Mouse (Mus musculus) lung, embryonic 15.5 days (tissue): ENCODE results near the gene Prkch. TPM values are rescaled to one million over a fixed set of nuclear protein-coding genes. Genes with fewer than 3 reads are reported as not detected.

Experiments
- ATAC-seq: fragments of 200-750 bp; cut with Nextera tagmentation; 2 replicates; pipeline ENCODE4 v1.8.0; 2017; ENCODE audit warnings: moderate number of reproducible peaks, borderline replicate concordance; ENCODE audit not compliant: low FRiP score, low TSS enrichment; ENCODE audit errors: extremely low read depth
- H3K27ac ChIP-seq: fragments of 300-500 bp; sonication (generic); 2 replicates; pipeline ENCODE4 v1.5.1; 2015; ENCODE audit warnings: moderate library complexity, mild to moderate bottlenecking, inconsistent platforms
- H3K27me3 ChIP-seq: fragments of 300-500 bp; sonication (generic); 2 replicates; pipeline ENCODE4 v1.6.1; 2015; ENCODE audit warnings: inconsistent platforms
- H3K36me3 ChIP-seq: fragments of 300-500 bp; sonication (generic); 2 replicates; pipeline ENCODE4 v1.6.1; 2015; ENCODE audit warnings: inconsistent platforms
- H3K4me1 ChIP-seq: fragments of 300-500 bp; sonication (generic); 2 replicates; pipeline ENCODE4 v1.6.1; 2015; ENCODE audit warnings: inconsistent platforms
- H3K4me2 ChIP-seq: fragments of 300-500 bp; sonication (generic); 2 replicates; pipeline ENCODE4 v1.6.1; 2015; ENCODE audit warnings: inconsistent platforms, mild to moderate bottlenecking, moderate library complexity
- H3K4me3 ChIP-seq: fragments of 300-500 bp; sonication (generic); 2 replicates; pipeline ENCODE4 v1.5.1; 2015; ENCODE audit warnings: mild to moderate bottlenecking, inconsistent platforms
- H3K9ac ChIP-seq: fragments of 300-500 bp; sonication (generic); 2 replicates; pipeline ENCODE4 v1.6.1; 2015; ENCODE audit warnings: inconsistent platforms
- H3K9me3 ChIP-seq: fragments of 300-500 bp; sonication (generic); 2 replicates; pipeline ENCODE4 v1.6.1; 2016; ENCODE audit warnings: inconsistent platforms
- WGBS: fragments of 180-500 bp; shearing (Covaris S2); methylation state at CpG from one replicate; pipeline ENCODE4 v1.1.7; 2015; 5-methylcytosine and 5-hydroxymethylcytosine counted together
- polyA plus RNA-seq: library from polyadenylated mRNA; unstranded; fragments of >200 nt; fragmentation: Nextera tagmentation; extraction: Ambion mirVana; gene quantifications from 2 replicates; pipeline ENCODE4 v1.2.1, GENCODE M21; 2015

The Prkch gene
- polyA plus RNA-seq, 1 experiment from 2014 or later: 16.4 TPM

- Histone ChIP-seq H3K4me2 (no peak overlapping the region), H3K4me3 (no peak overlapping the region), H3K27me3 (no peaks in the 10 kb centered on the region), H3K36me3 (no peaks in the 10 kb centered on the region), H3K9ac (no peak overlapping the region), H3K9me3 (no peaks in the 10 kb centered on the region), H3K27ac (no peak overlapping the region), H3K4me1 (no peaks in the 10 kb centered on the region)
- no peak for ATAC-seq
- 83% methylated on average over 6 of the region's 6 CpGs for WGBS
Observed at GRCm38 (mm10) chr12:73625277-73626032, 40.9 kb downstream of the Prkch start.

- no peak for ATAC-seq
- WGBS: 81% methylated on average over 14 of the region's 14 CpGs
Observed at GRCm38 (mm10) chr12:73627902-73628301, 43.3 kb downstream of the Prkch start.

GRCm38 (mm10) chr12:73630596-73630995 lies 46.0 kb downstream of the Prkch start:
- Histone ChIP-seq H3K4me3 (no peak overlapping the region), H3K27me3 (no peaks in the 10 kb centered on the region), H3K4me2 (no peak overlapping the region), H3K9me3 (no peaks in the 10 kb centered on the region), H3K27ac (no peak overlapping the region), H3K9ac (no peak overlapping the region), H3K4me1 (peaks cover 8% of the 10 kb centered on the region; the same call in 1 of the 2 replicates), H3K36me3 (no peaks in the 10 kb centered on the region)
- WGBS: 67% methylated on average over 11 of the region's 11 CpGs
- no peak for ATAC-seq

More at GRCm38 (mm10) chr12:73627902-73628301, 43.3 kb downstream of the Prkch start:
- Histone ChIP-seq H3K9ac (no peak overlapping the region), H3K4me2 (no peak overlapping the region), H3K27ac (no peak overlapping the region), H3K36me3 (no peaks in the 10 kb centered on the region), H3K4me3 (no peak overlapping the region), H3K27me3 (no peaks in the 10 kb centered on the region), H3K4me1 (peaks cover 7% of the 10 kb centered on the region; the same call in 1 of the 2 replicates), H3K9me3 (no peaks in the 10 kb centered on the region)

GRCm38 (mm10) chr12:73631148-73631547 lies 46.6 kb downstream of the Prkch start:
- Histone ChIP-seq H3K4me1 (peaks cover 8% of the 10 kb centered on the region; the same call in 1 of the 2 replicates), H3K36me3 (no peaks in the 10 kb centered on the region), H3K4me3 (no peak overlapping the region), H3K4me2 (no peak overlapping the region), H3K27ac (no peak overlapping the region), H3K9me3 (no peaks in the 10 kb centered on the region), H3K9ac (no peak overlapping the region), H3K27me3 (no peaks in the 10 kb centered on the region)
- ATAC-seq: no peak
- WGBS: 59% methylated on average over 11 of the region's 11 CpGs

GRCm38 (mm10) chr12:73632671-73633244 lies 48.2 kb downstream of the Prkch start:
- no peak overlapping the region for H3K4me3 ChIP-seq
- H3K9ac ChIP-seq: no peak overlapping the region
- H3K27ac ChIP-seq: no peak overlapping the region
- no peaks in the 10 kb centered on the region for H3K9me3 ChIP-seq
- H3K27me3 ChIP-seq: no peaks in the 10 kb centered on the region
- H3K4me1 ChIP-seq: peaks cover 8% of the 10 kb centered on the region; the same call in 1 of the 2 replicates
- no peak overlapping the region for H3K4me2 ChIP-seq
- ATAC-seq: no peak
- H3K36me3 ChIP-seq: no peaks in the 10 kb centered on the region
- 11% methylated on average over 8 of the region's 8 CpGs for WGBS

- no peak overlapping the region for H3K4me2 ChIP-seq
- H3K27me3 ChIP-seq: no peaks in the 10 kb centered on the region
- H3K4me3 ChIP-seq: no peak overlapping the region
- peaks cover 8% of the 10 kb centered on the region; the same call in 1 of the 2 replicates for H3K4me1 ChIP-seq
- no peak for ATAC-seq
- H3K9ac ChIP-seq: no peak overlapping the region
- WGBS: 75% methylated on average over 4 of the region's 4 CpGs
- H3K27ac ChIP-seq: no peak overlapping the region
- H3K36me3 ChIP-seq: no peaks in the 10 kb centered on the region
- H3K9me3 ChIP-seq: no peaks in the 10 kb centered on the region
Observed at GRCm38 (mm10) chr12:73633707-73634106, 49.1 kb downstream of the Prkch start.

- H3K4me1 ChIP-seq: no peaks in the 10 kb centered on the region
- WGBS: 76% methylated on average over 2 of the region's 2 CpGs
Observed at GRCm38 (mm10) chr12:73639571-73639970, 55.0 kb downstream of the Prkch start.

GRCm38 (mm10) chr12:73641183-73641582 lies 56.6 kb downstream of the Prkch start:
- Histone ChIP-seq H3K9me3 (no peaks in the 10 kb centered on the region), H3K27me3 (no peaks in the 10 kb centered on the region), H3K4me1 (no peaks in the 10 kb centered on the region), H3K36me3 (no peaks in the 10 kb centered on the region), H3K4me2 (no peak overlapping the region), H3K27ac (no peak overlapping the region), H3K9ac (no peak overlapping the region), H3K4me3 (no peak overlapping the region)
- 77% methylated on average over 13 of the region's 13 CpGs for WGBS
- no peak for ATAC-seq

More at GRCm38 (mm10) chr12:73639571-73639970, 55.0 kb downstream of the Prkch start:
- Histone ChIP-seq H3K9ac (no peak overlapping the region), H3K27ac (no peak overlapping the region), H3K36me3 (no peaks in the 10 kb centered on the region), H3K9me3 (no peaks in the 10 kb centered on the region), H3K27me3 (no peaks in the 10 kb centered on the region), H3K4me2 (no peak overlapping the region), H3K4me3 (no peak overlapping the region)
- ATAC-seq: no peak

- H3K36me3 ChIP-seq: no peaks in the 10 kb centered on the region
- H3K9me3 ChIP-seq: no peaks in the 10 kb centered on the region
- H3K9ac ChIP-seq: no peak overlapping the region
- H3K27me3 ChIP-seq: no peaks in the 10 kb centered on the region
- ATAC-seq: no peak
- no peak overlapping the region for H3K4me2 ChIP-seq
- no peak overlapping the region for H3K27ac ChIP-seq
- WGBS: 81% methylated on average over 6 of the region's 6 CpGs
- H3K4me1 ChIP-seq: no peaks in the 10 kb centered on the region
- no peak overlapping the region for H3K4me3 ChIP-seq
Observed at GRCm38 (mm10) chr12:73645216-73645615, 60.6 kb downstream of the Prkch start.

GRCm38 (mm10) chr12:73647686-73648085 lies 63.1 kb downstream of the Prkch start:
- Histone ChIP-seq H3K4me1 (no peaks in the 10 kb centered on the region), H3K27me3 (no peaks in the 10 kb centered on the region), H3K9ac (no peak overlapping the region), H3K4me2 (no peak overlapping the region), H3K4me3 (no peak overlapping the region), H3K9me3 (no peaks in the 10 kb centered on the region), H3K36me3 (no peaks in the 10 kb centered on the region), H3K27ac (no peak overlapping the region)
- 60% methylated on average over 2 of the region's 2 CpGs for WGBS
- ATAC-seq: no peak

- 45% methylated on average over 18 of the region's 18 CpGs for WGBS
- Histone ChIP-seq H3K27me3 (no peaks in the 10 kb centered on the region), H3K27ac (no peak overlapping the region)
Observed at GRCm38 (mm10) chr12:73656568-73657204, 72.1 kb downstream of the Prkch start.

GRCm38 (mm10) chr12:73663421-73663820 lies 78.8 kb downstream of the Prkch start:
- Histone ChIP-seq H3K4me2 (no peak overlapping the region), H3K4me3 (no peak overlapping the region), H3K36me3 (no peaks in the 10 kb centered on the region), H3K9ac (no peak overlapping the region), H3K4me1 (no peaks in the 10 kb centered on the region), H3K27ac (0 out of 2 replicates have a peak overlapping the region, but pooled peaks have one; percentile 15), H3K27me3 (no peaks in the 10 kb centered on the region), H3K9me3 (no peaks in the 10 kb centered on the region)
- no peak for ATAC-seq
- WGBS: 54% methylated on average over 3 of the region's 3 CpGs

More at GRCm38 (mm10) chr12:73656568-73657204, 72.1 kb downstream of the Prkch start:
- Histone ChIP-seq H3K4me1 (no peaks in the 10 kb centered on the region), H3K9ac (no peak overlapping the region), H3K4me2 (no peak overlapping the region), H3K9me3 (no peaks in the 10 kb centered on the region), H3K4me3 (no peak overlapping the region), H3K36me3 (no peaks in the 10 kb centered on the region)
- ATAC-seq: no peak
